Mouse (Mus musculus): ENCODE measurements around the gene Rcan1.
A peak's percentile ranks its signal among the peaks of the same experiment; 100 is the strongest.
"Not testable (repeated sequence)": the region's sequence is repeated elsewhere in the genome, so short reads cannot be mapped to it uniquely, and the experiment has no call there.

The Rcan1 gene

GRCm38 (mm10) chr16:92470706-92471105 lies at the start of gene Rcan1:
Gene Rcan1, minus strand, starts transcription at chr16:92470867.
- no peak for DNase-seq (ENCODE audit: low spot score in 2 of 2)

- DNase-seq (ENCODE audit: low spot score in 2 of 2): peak in 1 of 2 experiments; percentile 42
Measured at GRCm38 (mm10) chr16:92519820-92520492, 49.3 kb upstream of the Rcan1 start.

GRCm38 (mm10) chr16:92518718-92519117 lies 48.1 kb upstream of the Rcan1 start:
- no peak for DNase-seq (ENCODE audit: low spot score in 2 of 2)

GRCm38 (mm10) chr16:92516139-92516538 lies 45.5 kb upstream of the Rcan1 start:
- DNase-seq (ENCODE audit: low spot score in 2 of 2): no peak

- not testable (repeated sequence) for DNase-seq (ENCODE audit: low spot score in 2 of 2)
Measured at GRCm38 (mm10) chr16:92514896-92515295, 44.2 kb upstream of the Rcan1 start.

- peak in 1 of 2 experiments; percentile 46 for DNase-seq (ENCODE audit: low spot score in 2 of 2)
Measured at GRCm38 (mm10) chr16:92511773-92512391, 41.2 kb upstream of the Rcan1 start.

GRCm38 (mm10) chr16:92510835-92511772 lies 40.4 kb upstream of the Rcan1 start:
- DNase-seq (ENCODE audit: low spot score in 2 of 2): no peak

- no peak for DNase-seq (ENCODE audit: low spot score in 2 of 2)
Measured at GRCm38 (mm10) chr16:92507573-92507972, 36.9 kb upstream of the Rcan1 start.

GRCm38 (mm10) chr16:92503105-92503504 lies 32.4 kb upstream of the Rcan1 start:
- no peak for DNase-seq (ENCODE audit: low spot score in 2 of 2)

GRCm38 (mm10) chr16:92500534-92500933 lies 29.9 kb upstream of the Rcan1 start:
- no peak for DNase-seq (ENCODE audit: low spot score in 2 of 2)

- no peak for DNase-seq (ENCODE audit: low spot score in 2 of 2)
Measured at GRCm38 (mm10) chr16:92499324-92499723, 28.7 kb upstream of the Rcan1 start.

- DNase-seq (ENCODE audit: low spot score in 2 of 2): no peak
Measured at GRCm38 (mm10) chr16:92498589-92498981, 27.9 kb upstream of the Rcan1 start.

GRCm38 (mm10) chr16:92497851-92498588 lies 27.4 kb upstream of the Rcan1 start:
- no peak for DNase-seq (ENCODE audit: low spot score in 2 of 2)

GRCm38 (mm10) chr16:92489356-92489755 lies 18.7 kb upstream of the Rcan1 start:
- no peak for DNase-seq (ENCODE audit: low spot score in 2 of 2)

- DNase-seq (ENCODE audit: low spot score in 2 of 2): no peak
Measured at GRCm38 (mm10) chr16:92488456-92488855, 17.8 kb upstream of the Rcan1 start.

GRCm38 (mm10) chr16:92487489-92487888 lies 16.8 kb upstream of the Rcan1 start:
- DNase-seq (ENCODE audit: low spot score in 2 of 2): peak; percentile 44 to 67

GRCm38 (mm10) chr16:92487086-92487485 lies 16.4 kb upstream of the Rcan1 start:
- no peak for DNase-seq (ENCODE audit: low spot score in 2 of 2)

- DNase-seq (ENCODE audit: low spot score in 2 of 2): no peak
Measured at GRCm38 (mm10) chr16:92485436-92485835, 14.8 kb upstream of the Rcan1 start, which contains the start of gene Clic6. Gene Clic6, plus strand, starts transcription at chr16:92485736.

GRCm38 (mm10) chr16:92478561-92479150 lies 8.0 kb upstream of the Rcan1 start:
- DNase-seq (ENCODE audit: low spot score in 2 of 2): peak in 1 of 2 experiments; percentile 59

GRCm38 (mm10) chr16:92475093-92475860 lies 4.6 kb upstream of the Rcan1 start:
- DNase-seq (ENCODE audit: low spot score in 2 of 2): peak in 1 of 2 experiments; percentile 51

Data from spleen, postnatal 10 days (tissue).